Mouse (Mus musculus) stomach, embryonic 14.5 days (tissue): ENCODE measurements around the gene Peli3. TPM values are rescaled to one million over a fixed set of nuclear protein-coding genes. Genes with fewer than 3 reads are reported as not detected.
A peak's percentile ranks its signal among the peaks of the same experiment; 100 is the strongest.
"Not testable (repeated sequence)": the region's sequence is repeated elsewhere in the genome, so short reads cannot be mapped to it uniquely, and the experiment has no call there.

Source experiments
- ATAC-seq: fragments of 200-750 bp; cut with Nextera tagmentation; 2 replicates; pipeline ENCODE4 v1.8.0; 2017; ENCODE audit warnings: low read depth, moderate TSS enrichment; ENCODE audit not compliant: insufficient number of reproducible peaks, insufficient read depth, low FRiP score
- H3K27ac ChIP-seq: fragments of 300-500 bp; sonication (generic); 2 replicates; pipeline ENCODE4 v1.5.1; 2014; ENCODE audit warnings: mild to moderate bottlenecking, low read length, moderate library complexity, mixed read lengths
- H3K27me3 ChIP-seq: fragments of 300-500 bp; sonication (generic); 2 replicates; pipeline ENCODE4 v1.6.1; 2014; ENCODE audit warnings: low read length, control low read depth, mixed read lengths; ENCODE audit not compliant: control insufficient read depth, insufficient read depth
- H3K36me3 ChIP-seq: fragments of 300-500 bp; sonication (generic); 2 replicates; pipeline ENCODE4 v1.6.1; 2014; ENCODE audit warnings: mild to moderate bottlenecking, control low read depth, low read length, moderate library complexity, mixed read lengths; ENCODE audit not compliant: control insufficient read depth, insufficient read depth
- H3K4me1 ChIP-seq: fragments of 300-500 bp; sonication (generic); 2 replicates; pipeline ENCODE4 v1.6.1; 2014; ENCODE audit warnings: low read length, control low read depth, mixed read lengths; ENCODE audit not compliant: control insufficient read depth, insufficient read depth
- H3K4me2 ChIP-seq: fragments of 300-500 bp; sonication (generic); replicated peaks from 2 replicates; pipeline ENCODE4 v1.6.1; 2014; ENCODE audit warnings: low read depth, low read length, control low read depth
- H3K4me3 ChIP-seq: fragments of 300-500 bp; sonication (generic); 2 replicates; pipeline ENCODE4 v1.5.1; 2014; ENCODE audit warnings: low read depth, low read length, control low read depth
- H3K9ac ChIP-seq: fragments of 300-500 bp; sonication (generic); replicated peaks from 2 replicates; pipeline ENCODE4 v1.6.1; 2014; ENCODE audit warnings: low read depth, mild to moderate bottlenecking, control low read depth, low read length, moderate library complexity, mixed read lengths
- H3K9me3 ChIP-seq: fragments of 300-500 bp; sonication (generic); 2 replicates; pipeline ENCODE4 v1.6.1; 2016; ENCODE audit warnings: low read depth, low read length, control low read depth; ENCODE audit not compliant: control insufficient read depth
- WGBS: fragments of 180-500 bp; shearing (Covaris S2); extraction: QIAGEN DNeasy Blood & Tissue Kit; methylation state at CpG from one replicate; pipeline ENCODE4 v1.1.7; 2014; 5-methylcytosine and 5-hydroxymethylcytosine counted together
- polyA plus RNA-seq: library from polyadenylated mRNA; unstranded; fragments of >200 nt; fragmentation: Nextera tagmentation; extraction: Ambion mirVana; gene quantifications from 2 replicates; pipeline ENCODE4 v1.2.1, GENCODE M21; 2014

Peli3 gene
- polyA plus RNA-seq, 1 experiment from 2014 or later = 1.5 TPM

GRCm38 (mm10) chr19:4961928-4962601 lies 19.1 kb upstream of the Peli3 start, which contains the start of gene Mrpl11:
Gene Mrpl11 (plus strand): TSS chr19:4962147.
- under 1% methylated on average over 34 of the region's 34 CpGs for WGBS
- Histone ChIP-seq H3K4me2 (peak within 1 kb of the TSS; percentile 74), H3K4me1 (peaks cover 5% of the 10 kb centered on the region; the same call in 1 of the 2 replicates), H3K36me3 (peaks cover 13% of the 10 kb centered on the region), H3K9ac (peak within 1 kb of the TSS; percentile 63), H3K4me3 (peak within 1 kb of the TSS; percentile 84), H3K9me3 (no peaks in the 10 kb centered on the region), H3K27ac (peak within 1 kb of the TSS; percentile 85), H3K27me3 (no peaks in the 10 kb centered on the region)
- ATAC-seq = peak; percentile 98

- not testable (repeated sequence) for H3K9ac ChIP-seq, H3K9me3 ChIP-seq, H3K4me1 ChIP-seq, H3K36me3 ChIP-seq, ATAC-seq, H3K27ac ChIP-seq, H3K27me3 ChIP-seq, H3K4me2 ChIP-seq, H3K4me3 ChIP-seq
- WGBS = 82% methylated on average over 9 of the region's 9 CpGs
Observed at GRCm38 (mm10) chr19:4948641-4949040, 5.7 kb upstream of the Peli3 start.

GRCm38 (mm10) chr19:4945540-4945939 lies 2.6 kb upstream of the Peli3 start:
- Histone ChIP-seq H3K4me2 (no peak overlapping the region), H3K9me3 (no peaks in the 10 kb centered on the region), H3K9ac (no peak overlapping the region), H3K4me3 (no peak overlapping the region), H3K36me3 (no peaks in the 10 kb centered on the region), H3K27me3 (no peaks in the 10 kb centered on the region), H3K27ac (no peak overlapping the region), H3K4me1 (peaks cover 10% of the 10 kb centered on the region)
- ATAC-seq = no peak
- WGBS = 45% methylated on average over 6 of the region's 6 CpGs

GRCm38 (mm10) chr19:4943253-4943588 lies 294 bp upstream of the Peli3 start:
- H3K4me1 ChIP-seq = peaks cover 10% of the 10 kb centered on the region
- H3K4me2 ChIP-seq = peak overlapping the region; percentile 89
- ATAC-seq = no peak
- H3K27me3 ChIP-seq = no peaks in the 10 kb centered on the region
- H3K9me3 ChIP-seq = no peaks in the 10 kb centered on the region
- WGBS = 6% methylated on average over 13 of the region's 13 CpGs
- no peaks in the 10 kb centered on the region for H3K36me3 ChIP-seq
- no peak overlapping the region; the same call in 1 of the 2 replicates for H3K9ac ChIP-seq
- H3K27ac ChIP-seq = no peak overlapping the region
- peak overlapping the region; percentile 57 for H3K4me3 ChIP-seq

- Histone ChIP-seq H3K4me2 (no peak overlapping the region), H3K27me3 (no peaks in the 10 kb centered on the region), H3K4me1 (peaks cover 5% of the 10 kb centered on the region; the same call in 1 of the 2 replicates), H3K9ac (no peak overlapping the region), H3K27ac (no peak overlapping the region), H3K4me3 (no peak overlapping the region), H3K36me3 (no peaks in the 10 kb centered on the region), H3K9me3 (no peaks in the 10 kb centered on the region)
- no peak for ATAC-seq
- 89% methylated on average over 17 of the region's 17 CpGs for WGBS
Observed at GRCm38 (mm10) chr19:4937444-4938310, 5.2 kb downstream of the Peli3 start.

GRCm38 (mm10) chr19:4936896-4937295 lies 6.0 kb downstream of the Peli3 start:
- ATAC-seq = no peak
- no peaks in the 10 kb centered on the region for H3K27me3 ChIP-seq
- H3K27ac ChIP-seq = no peak overlapping the region
- H3K9ac ChIP-seq = no peak overlapping the region
- no peaks in the 10 kb centered on the region for H3K4me1 ChIP-seq
- no peak overlapping the region for H3K4me2 ChIP-seq
- H3K4me3 ChIP-seq = no peak overlapping the region
- 71% methylated on average over 2 of the region's 2 CpGs for WGBS
- no peaks in the 10 kb centered on the region for H3K36me3 ChIP-seq
- H3K9me3 ChIP-seq = no peaks in the 10 kb centered on the region

- H3K9me3 ChIP-seq = no peaks in the 10 kb centered on the region
- H3K27me3 ChIP-seq = no peaks in the 10 kb centered on the region
- no peak for ATAC-seq
- peak overlapping the region; percentile 80 for H3K4me2 ChIP-seq
- H3K27ac ChIP-seq = peak overlapping the region; percentile 82
- H3K4me3 ChIP-seq = peak overlapping the region; percentile 59; the same call in 1 of the 2 replicates
- H3K36me3 ChIP-seq = peaks cover 6% of the 10 kb centered on the region; the same call in 1 of the 2 replicates
- peaks cover 16% of the 10 kb centered on the region for H3K4me1 ChIP-seq
- peak overlapping the region; percentile 53 for H3K9ac ChIP-seq
- WGBS = 62% methylated on average over 5 of the region's 5 CpGs
Observed at GRCm38 (mm10) chr19:4928781-4929180, 14.1 kb downstream of the Peli3 start.

GRCm38 (mm10) chr19:4927904-4928531 lies 14.9 kb downstream of the Peli3 start, which contains the start of gene Dpp3:
Gene Dpp3 (minus strand): TSS chr19:4928287.
- peaks cover 13% of the 10 kb centered on the region for H3K36me3 ChIP-seq
- peak; percentile 99 for ATAC-seq
- peak within 1 kb of the TSS; percentile 82 for H3K27ac ChIP-seq
- peak within 1 kb of the TSS; percentile 59 for H3K4me3 ChIP-seq
- WGBS = under 1% methylated on average over 32 of the region's 32 CpGs
- H3K9me3 ChIP-seq = no peaks in the 10 kb centered on the region
- H3K4me1 ChIP-seq = peaks cover 16% of the 10 kb centered on the region
- H3K4me2 ChIP-seq = peak within 1 kb of the TSS; percentile 80
- no peaks in the 10 kb centered on the region for H3K27me3 ChIP-seq
- H3K9ac ChIP-seq = peak within 1 kb of the TSS; percentile 53
